Mouse (Mus musculus) cerebellum, adult 9-10 months (tissue): ENCODE results near the gene Itgb5.

ENCODE experiments used
- DNase-seq: peaks from one replicate; pipeline ENCODE4 v3.0.0; 2022

Itgb5 gene

DNA sequence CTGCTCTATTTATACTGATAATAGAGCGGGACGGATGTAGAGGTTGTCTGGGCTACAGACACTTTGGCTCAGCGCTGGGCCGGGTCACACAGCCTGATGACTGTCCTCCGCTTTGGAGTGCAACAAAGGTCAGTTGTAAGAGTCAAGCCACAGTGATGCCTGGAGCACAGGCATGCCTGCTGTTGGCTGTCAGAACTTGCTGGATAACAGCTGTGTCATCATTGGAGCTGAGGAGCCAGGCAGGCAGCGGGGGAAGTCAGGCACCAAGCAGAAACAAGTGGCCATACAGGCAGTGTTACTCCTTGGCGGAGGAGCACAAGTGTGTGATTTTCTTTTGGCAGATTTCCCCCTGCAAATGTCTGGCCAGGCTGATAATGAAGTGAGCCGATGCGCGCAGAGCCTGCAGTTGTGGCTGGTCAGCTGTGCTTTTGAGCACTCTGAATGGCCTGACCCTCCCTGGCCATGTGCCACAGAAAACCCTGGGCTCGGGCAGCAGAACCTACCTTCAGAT is 111.9 kb downstream of the Itgb5 start:
- peak; percentile 68 for DNase-seq

DNA sequence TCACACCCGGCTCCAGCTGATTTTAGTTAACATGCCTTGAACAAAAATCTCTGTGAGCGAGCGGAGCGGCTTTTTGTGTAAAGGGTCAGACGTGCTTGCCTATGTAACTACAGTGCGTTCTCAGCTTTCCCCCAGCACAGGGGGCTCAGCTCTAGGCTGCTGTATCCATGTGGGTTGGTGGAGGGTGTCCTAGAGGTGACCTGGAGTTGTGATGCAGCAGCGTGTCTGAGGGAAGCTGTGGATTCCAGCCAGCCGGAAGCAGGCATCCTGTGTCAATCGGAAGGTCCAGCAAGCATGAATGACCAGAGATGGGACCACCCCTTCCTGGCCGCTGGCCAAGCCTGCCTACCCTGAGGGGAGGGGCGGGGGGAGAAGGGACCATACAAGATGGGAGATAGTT is 112.9 kb downstream of the Itgb5 start:
- peak; percentile 62 for DNase-seq

DNA sequence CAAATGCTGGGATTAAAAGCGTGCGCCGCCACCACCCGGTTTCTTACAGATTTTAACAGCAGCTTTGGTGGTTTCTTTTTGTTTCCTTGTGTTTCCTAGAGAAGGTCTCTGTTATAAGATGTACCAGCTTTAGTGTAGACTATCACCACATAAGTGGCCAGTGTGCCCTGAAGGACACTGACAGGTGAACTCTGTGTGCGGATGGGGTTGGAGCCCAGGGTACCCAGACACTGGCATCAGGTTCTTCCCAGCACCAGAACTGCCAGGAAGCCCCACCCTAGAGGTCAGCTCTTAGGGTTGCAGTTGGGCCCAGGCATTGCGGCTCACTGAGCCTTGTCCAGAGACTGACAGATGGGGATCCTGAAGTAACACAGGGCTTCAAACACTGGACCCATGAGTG is 113.9 kb downstream of the Itgb5 start:
- DNase-seq: no peak

DNA sequence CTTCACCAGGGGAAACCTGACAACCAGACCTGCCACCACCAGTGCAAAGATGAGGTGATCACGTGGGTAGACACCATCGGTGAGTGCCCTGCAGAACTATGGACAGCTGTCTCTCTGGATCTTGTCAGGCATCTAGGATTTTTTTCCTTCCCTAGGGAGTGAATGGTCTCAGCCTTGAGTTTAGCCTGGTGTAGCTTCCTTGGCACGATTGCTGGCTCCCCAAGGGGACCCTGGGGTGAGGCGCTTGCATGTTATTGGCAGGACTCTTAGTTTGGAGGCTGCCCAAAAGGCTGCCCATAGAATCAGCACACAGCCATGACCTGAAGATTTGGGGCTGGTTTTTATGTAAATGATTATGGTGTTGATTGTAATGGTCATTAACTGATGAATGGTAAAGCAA is 114.7 kb downstream of the Itgb5 start:
- DNase-seq: peak; percentile 63

DNA sequence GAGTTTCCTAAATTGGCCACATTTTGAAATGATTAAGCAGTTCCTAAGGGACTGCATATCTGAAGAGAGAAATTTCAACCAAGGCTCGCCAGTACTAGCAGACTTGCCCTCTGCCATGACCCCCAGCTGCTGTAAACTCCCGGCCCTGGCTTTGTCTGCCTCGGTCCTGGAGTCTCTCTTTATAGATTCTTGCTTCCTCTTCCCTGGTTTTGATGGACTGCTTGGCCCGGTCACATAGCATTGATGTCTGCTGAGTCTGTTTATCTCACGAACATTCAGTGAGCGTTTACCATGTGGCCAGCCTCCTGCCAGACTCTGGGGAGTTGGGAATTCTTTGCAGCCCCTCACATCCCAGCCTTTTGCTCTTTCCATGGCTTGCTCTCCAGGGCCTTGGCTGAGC is 115.3 kb downstream of the Itgb5 start:
- peak; percentile 21 for DNase-seq

DNA sequence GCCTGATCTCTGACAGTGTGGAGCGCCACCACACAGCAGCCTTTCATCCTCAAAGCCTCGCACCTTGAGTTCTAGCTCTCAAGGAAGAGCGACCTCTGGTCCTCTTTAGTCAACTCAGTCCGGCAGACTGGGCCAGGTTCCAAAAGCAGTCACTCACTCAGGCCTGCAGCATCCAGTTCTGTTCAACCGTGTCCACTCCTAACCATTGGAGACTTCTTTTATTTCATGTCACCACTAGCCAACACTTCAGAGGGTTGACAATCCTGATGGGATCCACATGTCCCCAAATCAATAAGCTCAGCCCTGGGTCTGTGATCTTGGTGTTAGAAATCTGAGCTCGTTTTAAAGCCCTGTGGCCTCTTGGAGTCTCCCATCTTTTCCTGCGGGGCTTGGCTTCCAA is 116.6 kb downstream of the Itgb5 start:
- peak; percentile 30 for DNase-seq

DNA sequence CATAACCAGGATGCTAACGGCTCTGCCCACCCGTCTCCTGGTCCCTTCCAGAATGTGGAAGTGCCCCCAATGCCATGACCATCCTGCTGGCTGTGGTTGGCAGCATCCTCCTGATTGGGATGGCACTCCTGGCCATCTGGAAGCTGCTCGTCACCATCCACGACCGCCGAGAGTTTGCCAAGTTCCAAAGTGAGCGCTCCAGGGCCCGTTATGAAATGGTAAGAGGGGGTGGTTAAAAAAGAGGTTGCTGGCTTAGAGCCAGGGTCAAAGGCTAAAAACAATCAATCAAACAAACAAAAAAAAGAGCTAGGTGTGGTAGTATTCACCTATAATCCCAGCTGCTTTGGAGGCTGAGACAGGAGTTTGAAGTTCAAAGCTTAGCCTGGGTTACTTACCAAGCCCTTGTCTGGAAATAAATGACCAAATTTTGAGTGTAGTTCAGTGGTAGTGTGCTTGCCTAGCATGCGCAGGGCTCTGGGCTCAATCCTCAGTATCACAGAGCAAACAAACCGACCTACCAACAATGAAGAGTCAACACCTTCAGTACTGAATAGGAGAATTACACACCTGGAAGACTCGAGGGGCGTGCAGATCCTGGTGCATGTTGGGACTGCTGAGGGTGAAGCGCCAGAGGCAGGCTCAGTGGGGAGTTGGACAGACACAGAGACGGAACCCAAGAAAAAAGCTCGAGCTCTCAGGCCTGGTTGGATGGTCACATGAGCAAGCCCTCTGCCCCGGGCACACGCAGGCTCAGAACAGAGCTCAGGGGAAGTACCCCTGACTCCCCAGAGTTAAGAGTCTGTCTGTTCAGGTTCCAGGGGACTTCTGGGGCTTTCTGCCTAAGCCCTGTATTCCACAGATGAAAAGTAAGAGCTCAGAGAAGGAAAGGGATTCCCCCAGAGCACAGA is 118.5 kb downstream of the Itgb5 start:
- no peak for DNase-seq

DNA sequence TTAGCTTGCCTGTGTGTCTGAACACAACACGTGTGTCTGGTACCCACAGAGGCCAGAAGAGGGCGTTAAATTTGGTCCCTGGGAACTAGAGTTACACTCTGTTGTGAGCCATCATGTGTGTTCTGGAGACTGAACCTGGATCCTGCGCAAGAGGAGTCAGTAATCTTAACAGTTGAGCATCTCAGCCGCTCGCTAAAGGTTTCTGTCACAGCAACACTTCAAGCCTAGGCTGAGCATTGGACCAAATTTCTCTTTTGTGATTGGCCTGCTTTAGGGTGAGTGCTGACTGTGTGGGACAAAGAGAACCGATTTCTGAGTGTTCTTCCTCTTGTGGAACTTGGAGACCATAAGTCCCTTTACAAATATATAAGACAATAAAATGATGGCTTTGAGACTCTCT is 120.9 kb downstream of the Itgb5 start:
- peak; percentile 41 for DNase-seq

DNA sequence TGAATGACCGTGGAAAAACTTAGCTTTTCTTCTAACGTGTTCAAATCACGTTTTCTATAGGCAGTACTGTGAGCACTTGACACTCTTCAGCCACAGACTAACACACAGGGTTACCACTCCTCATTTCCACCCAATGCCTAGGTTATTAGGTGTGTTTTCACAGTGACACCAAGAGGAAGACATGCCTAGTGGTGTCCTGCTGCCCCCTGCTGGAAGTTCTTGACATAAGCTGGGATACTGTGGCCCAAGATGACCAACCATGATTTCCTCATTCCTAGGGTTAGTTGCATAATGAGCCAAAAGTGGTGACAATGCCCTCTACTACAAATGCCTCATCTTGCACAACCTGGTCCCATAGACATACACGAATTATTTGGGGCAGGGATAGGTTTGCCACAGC is 121.4 kb downstream of the Itgb5 start:
- DNase-seq: peak; percentile 92

DNA sequence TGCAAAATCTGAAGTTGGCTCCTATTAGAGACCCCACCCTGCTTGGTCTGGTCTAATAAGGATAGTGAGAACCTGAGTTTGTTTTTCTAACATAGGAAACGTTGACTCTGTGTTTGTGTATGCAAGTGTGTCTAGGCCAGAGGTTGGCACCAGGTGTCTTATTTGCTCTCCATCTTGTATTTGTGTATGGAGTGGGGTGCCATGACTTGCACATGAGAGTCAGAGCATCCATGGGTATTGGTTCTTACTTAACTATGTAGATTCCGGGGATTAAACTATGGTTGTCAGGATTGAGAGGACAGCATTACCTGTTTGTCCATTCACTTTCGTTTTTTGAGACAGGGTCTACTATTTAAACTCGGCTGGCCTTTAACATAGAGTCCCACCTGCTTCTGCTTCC is 123.5 kb downstream of the Itgb5 start:
- DNase-seq: no peak

DNA sequence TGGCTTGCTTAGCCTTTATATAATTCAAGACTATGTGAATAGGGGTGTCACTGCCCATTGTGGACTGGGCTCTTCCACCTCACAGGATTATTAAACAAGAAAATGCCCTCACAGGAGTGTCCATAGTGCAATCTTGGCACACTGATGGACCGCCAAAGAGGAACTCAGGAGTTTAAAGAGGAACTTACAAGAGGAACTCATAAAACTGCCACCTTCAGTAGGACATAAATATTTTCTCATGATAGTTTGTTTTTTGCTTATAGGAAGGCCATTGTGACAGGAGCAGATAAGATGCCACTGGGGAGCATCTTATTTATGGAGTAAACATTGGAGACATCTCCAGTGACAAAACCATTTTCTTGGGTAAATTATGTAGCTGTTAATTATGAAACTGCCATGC is 125.3 kb downstream of the Itgb5 start:
- DNase-seq: no peak

DNA sequence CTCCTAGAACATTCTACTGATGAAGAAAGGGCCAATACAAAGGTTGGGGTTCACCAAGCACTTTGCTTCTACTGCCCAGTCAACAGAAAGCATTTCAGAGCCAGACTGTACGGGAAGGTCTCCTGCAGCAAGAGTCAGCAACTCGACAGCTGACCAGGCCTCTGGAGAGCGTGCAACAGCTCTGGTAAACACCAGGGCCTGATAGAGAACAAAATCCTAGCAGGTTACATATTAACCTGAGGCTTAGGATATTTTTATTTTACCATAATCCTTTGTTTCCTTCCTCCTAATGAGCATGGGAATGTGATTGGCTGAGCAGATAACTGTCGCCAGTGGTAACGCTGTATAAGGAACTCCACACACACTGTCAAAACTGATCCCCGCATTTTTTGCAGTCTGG is 134.0 kb downstream of the Itgb5 start:
- no peak for DNase-seq

DNA sequence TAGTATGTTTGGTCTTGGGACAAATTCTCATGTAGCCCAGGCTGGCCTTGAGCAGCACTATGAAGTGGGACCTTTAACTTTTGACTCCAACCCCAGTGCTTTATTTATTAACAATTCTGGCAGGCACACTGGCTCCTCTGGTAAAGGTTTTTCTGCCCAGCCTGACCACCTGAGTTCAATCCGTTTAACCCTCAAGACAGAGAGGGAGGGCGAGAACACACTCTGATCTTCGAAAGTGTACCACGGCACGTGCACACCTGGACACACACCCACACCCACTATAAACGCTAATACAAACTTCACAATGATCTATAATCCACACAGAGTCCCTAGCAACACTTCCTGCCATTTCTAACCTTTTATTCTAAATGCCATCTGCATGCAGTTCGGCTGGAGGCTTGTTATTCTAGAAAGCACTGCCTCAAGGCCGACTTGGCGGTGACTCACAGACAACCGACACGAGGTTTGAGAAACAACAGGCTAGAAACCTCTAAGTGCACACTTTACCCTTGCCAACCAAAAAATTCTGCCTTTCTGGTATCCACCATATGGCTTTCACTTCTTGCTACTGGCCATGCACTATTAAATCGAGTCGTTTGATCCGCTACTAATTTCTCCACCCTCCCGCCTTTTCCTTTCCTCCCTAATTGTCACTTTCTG is 136.5 kb downstream of the Itgb5 start:
- no peak for DNase-seq

DNA sequence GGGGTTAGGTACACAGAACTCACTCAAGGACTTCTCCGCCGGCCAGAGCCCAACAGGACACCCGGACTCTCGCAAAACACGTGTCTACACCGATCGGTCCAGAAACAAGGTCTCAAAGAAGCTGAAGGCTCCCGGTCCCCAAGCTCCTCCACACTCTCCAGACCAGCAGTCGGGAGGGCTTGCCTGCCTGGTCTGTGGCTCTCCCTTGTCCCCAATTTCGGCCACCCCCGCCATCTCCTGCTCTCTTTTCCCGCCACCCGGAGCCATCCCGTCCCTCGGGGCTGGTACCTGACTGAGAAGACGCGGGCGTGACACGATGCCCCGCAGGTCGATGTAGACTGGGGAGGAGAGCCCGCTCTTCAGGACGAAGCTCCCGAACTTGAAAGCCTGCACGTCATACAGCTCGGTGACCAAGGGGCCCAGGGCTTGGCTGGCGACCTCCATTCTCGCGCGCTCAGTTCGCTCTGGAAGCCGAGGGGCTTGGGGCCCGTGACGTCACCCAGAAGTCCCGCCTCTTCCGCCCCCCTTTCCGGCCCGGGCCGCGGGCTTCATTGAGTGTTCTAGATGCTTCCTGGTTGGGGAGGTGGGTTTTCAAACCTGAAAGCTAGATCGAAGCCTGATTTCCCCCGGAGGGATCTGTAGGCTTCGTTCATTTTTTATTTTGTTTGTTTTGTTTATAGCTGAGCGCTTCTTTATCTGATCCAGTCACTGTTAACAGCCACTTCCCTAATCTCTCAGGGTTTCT is 137.2 kb downstream of the Itgb5 start, which contains the start of gene Umps:
Umps (minus strand) TSS at position 501 of the 745 bp plus-strand sequence.
- peak; percentile 84 for DNase-seq

DNA sequence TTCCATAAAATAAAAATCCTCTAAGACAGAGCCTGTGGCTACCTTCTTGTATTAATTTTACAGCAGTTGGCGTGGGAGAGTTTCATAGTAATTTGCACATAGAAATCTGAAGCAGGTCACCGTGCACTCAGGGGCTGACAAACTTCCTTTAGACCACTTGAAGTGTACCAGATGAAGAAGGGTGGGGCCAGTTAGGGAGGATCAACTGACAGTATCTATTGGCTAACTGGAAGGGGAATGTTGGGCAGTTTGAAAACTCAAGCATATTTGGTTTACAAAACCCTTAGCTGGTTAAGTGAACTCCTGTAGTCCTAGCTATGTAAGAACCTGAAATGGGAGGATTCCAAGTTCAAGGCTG is 137.8 kb downstream of the Itgb5 start:
- no peak for DNase-seq

DNA sequence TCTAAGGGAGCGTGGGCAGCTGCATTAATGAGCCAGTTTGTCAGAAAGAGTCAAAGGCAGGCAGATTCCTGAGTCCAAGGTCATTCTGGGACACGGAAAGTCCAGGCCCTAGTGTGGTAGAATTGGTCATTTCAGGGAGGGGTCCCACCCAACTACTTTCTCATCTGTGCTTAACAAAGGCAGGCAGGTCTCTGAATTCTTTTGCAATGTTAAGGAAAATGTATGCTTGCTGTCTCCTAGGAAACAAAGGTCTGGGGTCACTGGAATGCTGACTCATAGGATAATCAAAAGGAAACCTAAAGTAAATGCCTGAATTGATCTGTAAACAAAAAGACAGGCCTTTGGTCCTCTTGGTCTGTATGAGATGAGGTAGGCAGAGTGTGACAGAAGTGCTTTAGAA is 150.4 kb downstream of the Itgb5 start:
- no peak for DNase-seq

DNA sequence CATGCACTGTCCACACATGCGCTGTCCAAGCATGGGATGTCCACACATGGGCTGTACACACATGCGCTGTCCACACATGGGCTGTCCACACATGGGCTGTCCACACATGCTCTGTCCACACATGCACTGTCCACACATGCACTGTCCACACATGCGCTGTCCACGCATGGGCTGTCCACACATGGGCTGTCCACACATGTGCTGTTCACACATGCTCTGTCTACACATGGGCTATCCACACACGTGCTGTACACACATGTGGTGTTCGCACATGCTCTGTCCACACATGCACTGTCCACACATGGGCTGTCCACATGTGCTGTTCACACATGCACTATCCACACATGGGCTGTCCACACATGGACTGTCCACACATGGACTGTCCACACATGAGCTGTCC is 154.2 kb downstream of the Itgb5 start:
- no peak for DNase-seq

DNA sequence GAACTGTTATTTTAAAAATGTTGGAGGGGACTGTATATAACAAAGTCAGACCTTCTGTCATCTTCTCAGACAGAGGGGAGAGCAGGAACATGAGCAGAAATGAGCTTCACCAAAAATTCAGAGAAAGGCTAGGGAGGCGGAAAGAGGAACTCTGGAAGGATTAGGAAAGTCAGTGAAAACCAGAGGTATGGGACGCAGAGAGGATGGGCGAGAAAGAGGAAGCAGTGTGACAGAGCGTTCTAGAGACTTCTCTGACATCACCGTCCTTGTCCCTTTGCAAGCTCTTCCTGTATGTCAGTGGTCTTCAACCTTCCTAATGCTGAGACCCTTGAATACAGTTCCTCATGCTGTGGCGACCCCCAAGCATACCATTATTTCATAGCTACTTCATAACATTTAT is 155.9 kb downstream of the Itgb5 start:
- no peak for DNase-seq

DNA sequence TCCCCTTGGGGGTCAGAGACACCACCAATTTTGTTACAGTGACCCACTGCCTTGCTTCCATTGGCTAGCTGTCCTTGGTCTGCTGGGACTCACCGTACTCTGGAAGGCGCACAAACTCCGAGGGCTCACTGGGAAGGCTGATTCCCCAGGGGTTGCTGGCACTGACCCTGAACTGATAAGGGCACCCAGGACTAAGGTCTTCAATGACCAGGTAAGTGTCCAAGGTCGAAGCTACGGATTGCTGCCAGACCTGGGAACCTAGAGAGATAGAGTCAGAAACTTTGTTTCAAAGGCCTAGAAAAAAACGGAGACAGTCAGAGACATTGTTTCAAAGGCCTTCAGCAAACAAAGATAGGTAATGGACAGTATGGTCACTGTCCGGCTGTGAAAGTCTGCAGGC is 157.5 kb downstream of the Itgb5 start:
- DNase-seq: no peak

DNA sequence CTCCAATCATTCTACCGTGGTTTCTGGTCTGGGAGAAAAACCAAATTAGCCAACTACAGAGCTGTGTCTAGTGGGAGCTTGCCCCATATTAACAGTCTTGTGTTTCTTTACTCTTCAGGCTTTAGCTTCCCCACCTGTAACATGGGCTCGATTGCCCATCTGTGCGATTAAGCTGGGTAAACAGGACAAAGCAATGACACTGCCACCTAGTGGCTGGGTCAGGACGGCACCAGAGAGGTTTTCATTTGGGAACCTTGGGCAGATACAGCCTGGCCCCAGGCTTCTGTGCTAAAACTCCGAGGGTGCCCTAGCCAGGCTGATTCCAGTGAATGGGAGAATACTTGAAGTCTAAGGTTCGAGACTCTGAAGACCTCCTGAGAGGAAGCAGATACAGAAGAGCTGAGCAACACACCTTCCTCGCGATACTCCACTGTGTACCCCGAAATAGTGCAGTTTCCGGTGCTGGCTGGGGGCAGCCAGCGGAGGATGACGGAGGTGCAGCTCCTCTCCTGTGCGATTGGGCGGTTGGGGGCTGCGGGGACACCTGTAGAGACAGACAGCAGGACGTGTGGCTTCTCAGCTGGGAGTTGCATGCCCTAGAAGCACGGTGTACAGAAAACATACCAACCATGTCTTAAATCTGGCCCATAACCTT is 159.0 kb downstream of the Itgb5 start:
- DNase-seq: peak; percentile 35

DNA sequence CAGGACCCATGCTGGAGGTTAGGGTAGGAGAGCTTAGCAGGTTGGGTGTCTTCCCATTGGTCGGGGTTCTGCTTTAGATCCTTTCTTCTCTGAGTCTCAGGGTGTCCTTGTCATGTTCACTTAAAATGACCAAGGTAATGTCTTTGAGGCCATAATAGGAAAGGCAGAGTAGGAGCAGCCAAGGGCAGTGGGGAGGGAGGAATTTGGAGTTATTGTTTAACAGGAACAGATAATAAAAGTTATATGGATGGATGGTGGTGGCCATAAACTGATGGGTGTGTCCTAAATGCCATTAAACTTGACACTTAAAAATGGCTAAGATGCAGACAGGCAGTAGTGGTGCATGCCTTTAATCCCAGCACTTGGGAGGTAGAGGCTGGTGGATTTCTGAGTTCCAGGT is 159.6 kb downstream of the Itgb5 start:
- no peak for DNase-seq

DNA sequence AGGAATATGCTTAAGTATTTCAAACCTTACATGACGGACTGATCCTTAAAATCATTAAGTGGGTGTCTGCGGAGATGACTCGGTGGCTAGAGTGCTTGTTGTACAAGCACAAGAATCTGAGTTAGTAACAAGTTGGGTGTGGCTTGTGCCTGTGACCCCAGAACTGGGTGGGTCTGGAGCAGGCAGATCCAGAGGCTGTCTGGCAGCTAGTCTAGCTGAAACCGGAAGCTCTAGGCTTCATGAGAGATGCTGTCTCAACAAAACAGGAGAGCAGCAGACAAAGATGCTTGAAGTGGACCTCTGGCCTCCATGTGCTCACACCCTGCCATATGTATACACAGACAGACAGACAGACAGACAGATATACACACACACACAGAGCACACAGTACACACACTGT is 161.2 kb downstream of the Itgb5 start:
- no peak for DNase-seq

DNA sequence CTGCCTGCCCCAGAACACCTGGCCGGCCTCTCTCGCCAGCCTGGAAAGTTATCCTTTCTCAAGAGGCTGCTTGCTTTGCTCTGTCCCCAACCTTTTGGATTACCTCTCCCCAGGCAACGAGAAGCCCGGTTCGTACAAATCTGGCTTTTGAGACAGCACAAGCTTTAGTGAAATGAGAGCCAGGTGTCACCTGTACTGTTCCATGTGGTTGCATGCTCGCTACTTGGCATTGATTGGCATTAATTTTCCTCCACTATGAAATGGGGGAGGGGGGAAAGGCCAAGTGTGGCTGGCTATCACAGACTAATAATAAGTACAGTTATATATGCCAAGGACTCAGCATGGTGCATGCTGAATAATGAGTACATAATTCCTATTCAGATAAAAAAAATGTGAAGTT is 164.9 kb downstream of the Itgb5 start:
- peak; percentile 29 for DNase-seq
